Mouse (Mus musculus) kidney, adult 2 months (tissue): ENCODE data around the gene Gm17364. TPM values are rescaled to one million over a fixed set of nuclear protein-coding genes. Genes with fewer than 3 reads are reported as not detected.
A peak's percentile ranks its signal among the peaks of the same experiment; 100 is the strongest.

ENCODE experiments used
- DNase-seq: peaks from one replicate; pipeline ENCODE4 v3.0.0; 2021
- H3K27ac ChIP-seq: fragments of 200-500 bp; 2 replicates; pipeline ENCODE4 v1.5.1; 2012; ENCODE audit warnings: low read depth, low read length, control low read depth, inconsistent platforms; ENCODE audit not compliant: insufficient read depth
- H3K27me3 ChIP-seq: fragments of 200-500 bp; replicated peaks from 2 replicates; pipeline ENCODE4 v1.6.1; 2012; ENCODE audit warnings: mild to moderate bottlenecking, moderate library complexity, low read length, inconsistent platforms; ENCODE audit not compliant: control insufficient read depth, insufficient read depth
- H3K36me3 ChIP-seq: fragments of 200-500 bp; 2 replicates; pipeline ENCODE4 v1.6.1; 2012; ENCODE audit warnings: mild to moderate bottlenecking, moderate library complexity, low read length, inconsistent platforms; ENCODE audit not compliant: control insufficient read depth, insufficient read depth
- H3K4me1 ChIP-seq: fragments of 200-500 bp; 2 replicates; pipeline ENCODE4 v1.6.1; 2011; ENCODE audit warnings: low read length; ENCODE audit not compliant: control insufficient read depth, insufficient read depth
- H3K4me3 ChIP-seq: fragments of 200-500 bp; 2 replicates; pipeline ENCODE4 v1.5.1; 2011; ENCODE audit warnings: mild to moderate bottlenecking, low read depth, low read length, control low read depth; ENCODE audit not compliant: insufficient read depth
- CTCF ChIP-seq: fragments of 200-500 bp; conservative IDR thresholded peaks from 2 replicates; pipeline ENCODE4 v1.5.1; 2011; ENCODE audit warnings: low read depth, mild to moderate bottlenecking, control low read depth, low read length, moderate library complexity, mixed read lengths; ENCODE audit not compliant: insufficient read depth, insufficient read length
- POLR2A ChIP-seq: fragments of 200-500 bp; IDR thresholded peaks from one replicate; pipeline ENCODE4 v1.6.1; 2011; ENCODE audit warnings: low read depth, low read length, control low read depth
- WGBS: fragments of 180-500 bp; shearing (Covaris S2); methylation state at CpG from one replicate; pipeline ENCODE4 v1.1.7; 2018; 5-methylcytosine and 5-hydroxymethylcytosine counted together
- polyA plus RNA-seq: library from polyadenylated mRNA; depleted of rRNA; stranded (reverse); fragments of >200 nt; gene quantifications from 2 replicates; pipeline ENCODE4 v1.2.3, GENCODE M21; 2012; rRNA removed

Gm17364 gene
- not detected in 2 replicates for polyA plus RNA-seq

DNA sequence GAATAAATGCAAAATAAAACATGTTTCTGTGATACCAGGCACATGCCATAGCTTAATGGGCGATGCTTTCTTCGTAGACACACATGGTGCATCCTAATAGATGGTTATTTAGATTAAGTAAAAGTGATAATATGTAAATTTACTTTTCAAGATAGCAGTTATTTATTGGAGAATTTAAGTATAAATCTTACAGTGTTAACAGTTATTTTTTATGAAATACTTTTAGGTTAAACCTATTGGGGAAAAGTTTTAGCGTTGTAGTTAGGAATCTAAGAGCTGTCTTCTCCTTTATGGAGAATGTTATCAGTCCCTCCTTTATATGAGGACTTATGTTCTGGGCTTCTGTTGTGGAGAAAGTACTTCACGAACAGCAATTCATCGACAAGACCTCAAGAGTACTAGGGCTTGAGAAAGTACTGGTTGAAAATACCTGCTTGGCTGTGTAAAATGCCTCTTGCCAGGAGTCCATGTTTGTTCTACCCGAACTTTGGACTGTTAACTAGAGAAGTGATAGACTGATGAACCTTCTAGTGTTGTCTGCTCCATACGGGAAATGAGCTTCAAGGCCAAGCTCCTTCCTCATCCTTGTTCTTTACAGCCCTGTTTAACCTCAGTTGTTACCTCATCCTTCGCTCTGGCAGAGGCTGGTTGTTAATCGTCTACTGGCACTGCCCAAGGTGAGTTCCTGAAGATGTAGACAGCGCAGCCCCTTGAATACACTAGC is at the start of gene Gm17364:
Gene Gm17364, minus strand, starts transcription at position 51 of the 724 bp plus-strand sequence.
- 93% methylated on average over 10 of the region's 10 CpGs for WGBS
- H3K4me3 ChIP-seq = no peak within 1 kb of the TSS
- H3K27ac ChIP-seq = no peak within 1 kb of the TSS
- H3K27me3 ChIP-seq = no peaks in the 10 kb centered on the region
- no peak for DNase-seq
- H3K36me3 ChIP-seq = no peaks in the 10 kb centered on the region; the same call in 1 of the 2 replicates
- H3K4me1 ChIP-seq = no peaks in the 10 kb centered on the region
- TF ChIP-seq CTCF = no peak
- no peak for TF ChIP-seq POLR2A

DNA sequence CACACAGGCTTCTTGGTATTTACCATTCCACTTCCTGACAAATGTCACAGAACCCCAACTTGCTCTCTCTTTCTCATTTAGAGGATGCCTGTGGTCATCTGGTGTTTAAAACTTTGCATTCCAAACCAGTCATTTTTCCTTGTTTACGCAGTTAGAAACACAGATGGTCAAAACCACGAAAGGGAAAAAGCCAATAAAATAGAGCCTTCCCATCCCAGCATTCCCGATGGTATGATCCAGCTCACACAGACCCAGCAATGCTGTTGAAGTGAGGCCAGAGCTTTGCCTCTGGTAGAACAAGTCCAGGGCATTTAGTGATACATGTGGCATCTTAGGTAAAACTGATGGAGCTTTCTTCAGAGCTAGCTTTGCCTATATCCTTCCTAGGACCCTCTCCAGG is 47.7 kb upstream of the Gm17364 start:
- DNase-seq = peak; percentile 54
- Histone ChIP-seq H3K4me3 (no peak overlapping the region), H3K27ac (peak overlapping the region; percentile 64), H3K36me3 (peaks cover 6% of the 10 kb centered on the region), H3K4me1 (peaks cover 17% of the 10 kb centered on the region), H3K27me3 (no peaks in the 10 kb centered on the region)
- no peak for TF ChIP-seq POLR2A
- no peak for TF ChIP-seq CTCF
- WGBS = 56% methylated on average over 3 of the region's 3 CpGs

DNA sequence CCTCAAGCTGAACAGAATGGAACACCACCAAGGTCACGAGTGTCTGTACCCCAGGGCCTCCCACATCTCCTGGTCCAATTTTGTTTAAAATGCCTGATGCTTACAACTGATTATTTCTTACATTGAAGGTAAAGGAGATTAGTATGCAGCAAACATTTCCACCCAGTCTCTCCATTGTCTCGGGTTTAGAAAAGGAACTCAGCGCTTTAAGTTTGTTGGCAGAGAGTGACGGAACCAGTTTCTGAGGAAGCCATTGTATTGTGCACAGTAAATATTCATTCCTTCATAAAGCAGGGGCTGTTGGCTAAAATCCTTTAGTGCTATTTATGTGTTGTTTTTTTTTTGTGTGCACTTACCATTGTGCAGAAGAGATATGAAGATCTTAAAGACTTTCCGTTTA is 47.0 kb upstream of the Gm17364 start:
- H3K4me3 ChIP-seq = no peak overlapping the region
- H3K27ac ChIP-seq = no peak overlapping the region

DNA sequence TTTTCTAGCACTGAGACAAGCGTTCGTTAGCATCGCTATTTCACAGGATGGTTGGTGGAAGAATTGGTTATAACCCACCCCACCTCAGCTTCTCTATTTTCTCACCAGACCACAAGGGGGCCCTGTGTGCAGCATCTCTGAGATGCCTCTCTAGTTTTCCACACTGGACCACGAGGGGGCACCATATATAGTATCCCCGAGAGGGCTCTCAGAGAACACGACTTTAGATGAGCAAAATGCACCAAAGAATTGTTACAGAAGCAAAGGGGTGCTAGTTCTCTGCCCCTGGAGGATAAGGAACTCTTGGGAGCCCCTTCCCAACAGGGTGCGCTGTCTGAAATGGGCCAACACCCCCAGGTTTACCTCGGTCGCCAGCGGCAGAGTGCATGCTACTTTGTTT is 28.9 kb upstream of the Gm17364 start:
- peak; percentile 87 for DNase-seq
- H3K27me3 ChIP-seq = no peaks in the 10 kb centered on the region
- WGBS = 67% methylated on average over 10 of the region's 10 CpGs

More for the DNA sequence above, 47.0 kb upstream of the Gm17364 start:
- WGBS = 84% methylated on average over 5 of the region's 5 CpGs
- peaks cover 13% of the 10 kb centered on the region for H3K4me1 ChIP-seq
- DNase-seq = no peak
- no peak for TF ChIP-seq CTCF
- TF ChIP-seq POLR2A = no peak
- peaks cover 6% of the 10 kb centered on the region for H3K36me3 ChIP-seq
- no peaks in the 10 kb centered on the region for H3K27me3 ChIP-seq

DNA sequence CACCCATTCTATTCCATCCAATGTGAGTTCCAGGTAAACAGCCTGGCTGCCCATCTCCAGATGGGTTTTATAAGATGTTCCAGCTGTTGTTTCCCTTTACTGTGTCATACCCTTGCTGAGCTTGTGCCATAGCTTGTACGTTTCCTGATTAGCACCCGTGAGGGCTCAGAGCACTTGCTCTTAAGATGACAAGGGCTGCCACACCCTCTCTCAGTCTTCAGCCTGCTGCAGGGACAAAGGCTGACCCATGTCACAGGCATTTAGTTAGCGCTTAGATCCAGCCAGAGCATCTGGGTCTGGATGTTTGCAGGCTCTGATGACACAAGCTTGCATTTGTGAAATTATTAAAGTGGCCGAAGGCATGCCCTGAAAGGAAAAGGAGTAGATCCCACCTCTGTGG is 26.3 kb upstream of the Gm17364 start:
- H3K4me3 ChIP-seq = no peak overlapping the region
- TF ChIP-seq CTCF (no peak), POLR2A (no peak)
- WGBS = 72% methylated on average over 4 of the region's 4 CpGs
- H3K27me3 ChIP-seq = no peaks in the 10 kb centered on the region
- no peaks in the 10 kb centered on the region for H3K4me1 ChIP-seq
- DNase-seq = no peak
- no peak overlapping the region for H3K27ac ChIP-seq
- H3K36me3 ChIP-seq = no peaks in the 10 kb centered on the region

More for the DNA sequence above, 28.9 kb upstream of the Gm17364 start:
- Histone ChIP-seq H3K4me1 (no peaks in the 10 kb centered on the region), H3K4me3 (no peak overlapping the region), H3K36me3 (no peaks in the 10 kb centered on the region), H3K27ac (no peak overlapping the region)
- TF ChIP-seq CTCF = peak; percentile 84
- no peak for TF ChIP-seq POLR2A

DNA sequence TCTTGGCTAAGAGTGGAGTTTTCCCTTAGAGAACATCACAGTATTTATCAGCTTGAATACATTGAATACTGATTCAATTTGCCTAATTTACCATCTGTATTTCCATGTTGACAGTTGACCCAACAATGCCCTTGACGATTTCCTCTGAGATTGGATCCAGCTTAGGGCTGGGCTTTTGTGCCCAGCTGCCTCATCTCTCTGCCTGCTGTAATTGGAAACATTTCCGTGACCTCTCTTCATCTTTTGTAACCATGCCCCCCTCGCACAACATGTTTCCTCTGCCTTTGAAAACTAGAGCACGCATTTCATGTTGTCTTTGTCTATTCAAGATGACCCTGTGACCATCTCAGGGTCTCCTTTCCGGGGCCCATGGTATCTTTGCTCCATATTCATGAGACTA is 25.2 kb upstream of the Gm17364 start:
- 30% methylated on average over 5 of the region's 5 CpGs for WGBS
- Histone ChIP-seq H3K4me3 (no peak overlapping the region), H3K4me1 (no peaks in the 10 kb centered on the region), H3K27ac (no peak overlapping the region), H3K36me3 (no peaks in the 10 kb centered on the region), H3K27me3 (no peaks in the 10 kb centered on the region)
- no peak for DNase-seq
- TF ChIP-seq CTCF (no peak), POLR2A (no peak)

DNA sequence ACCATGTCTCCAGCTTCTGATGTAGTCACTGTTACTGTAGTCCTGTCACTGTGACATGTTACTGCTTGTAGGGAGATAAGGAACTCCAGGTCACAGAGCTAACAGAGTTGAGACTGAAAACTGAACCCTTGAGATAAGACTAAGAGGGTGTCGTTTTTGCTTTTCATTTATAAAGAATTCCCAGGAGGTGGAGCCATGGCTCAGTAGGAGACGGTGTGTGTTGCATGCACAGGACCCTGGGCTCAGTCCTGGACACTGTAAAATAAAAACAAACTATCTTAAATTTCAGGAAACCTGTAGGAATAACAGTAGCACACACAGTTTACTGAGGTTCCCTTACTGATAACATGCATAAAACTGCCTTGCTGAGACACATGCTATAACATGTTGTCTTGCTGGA is 24.8 kb upstream of the Gm17364 start:
- TF ChIP-seq CTCF (no peak), POLR2A (no peak)
- no peak overlapping the region for H3K4me3 ChIP-seq
- H3K27me3 ChIP-seq = no peaks in the 10 kb centered on the region
- H3K4me1 ChIP-seq = no peaks in the 10 kb centered on the region
- DNase-seq = no peak
- WGBS = 16% methylated on average over 2 of the region's 2 CpGs
- no peak overlapping the region for H3K27ac ChIP-seq
- no peaks in the 10 kb centered on the region for H3K36me3 ChIP-seq
